Mouse (Mus musculus) heart, postnatal 0 days (tissue): ENCODE measurements around the gene Prss27.

Experiments used
- CTCF ChIP-seq: IDR thresholded peaks from 2 replicates; pipeline ENCODE4 v1.5.1; 2016; ENCODE audit warnings: antibody characterized with exemption, control low read depth, low read depth
- EP300 ChIP-seq: IDR thresholded peaks from 2 replicates; pipeline ENCODE4 v1.6.1; 2016; ENCODE audit warnings: antibody characterized with exemption, low read depth

- TF ChIP-seq CTCF (no peak), EP300 (no peak)
Measured at GRCm38 (mm10) chr17:24006930-24007329, 31.0 kb upstream of the Prss27 start.
